Mouse (Mus musculus) testis, adult 2 months (tissue): Measurements from ENCODE around the gene Frzb. TPM values are rescaled to one million over a fixed set of nuclear protein-coding genes. Genes with fewer than 3 reads are reported as not detected.
A peak's percentile ranks its signal among the peaks of the same experiment; 100 is the strongest.

Experiments used
- H3K27ac ChIP-seq: fragments of 200-500 bp; 2 replicates; pipeline ENCODE4 v1.5.1; 2012; ENCODE audit warnings: low read depth, low read length; ENCODE audit not compliant: control insufficient read depth, insufficient read depth
- H3K27me3 ChIP-seq: fragments of 200-500 bp; 2 replicates; pipeline ENCODE4 v1.6.1; 2012; ENCODE audit warnings: mild to moderate bottlenecking, low read length, moderate library complexity; ENCODE audit not compliant: control insufficient read depth, insufficient read depth
- H3K36me3 ChIP-seq: fragments of 200-500 bp; 2 replicates; pipeline ENCODE4 v1.6.1; 2012; ENCODE audit warnings: mild to moderate bottlenecking, low read length; ENCODE audit not compliant: control insufficient read depth, insufficient read depth
- H3K4me1 ChIP-seq: fragments of 200-500 bp; 2 replicates; pipeline ENCODE4 v1.6.1; 2012; ENCODE audit warnings: low read length; ENCODE audit not compliant: control insufficient read depth, insufficient read depth
- H3K4me3 ChIP-seq: fragments of 200-500 bp; 2 replicates; pipeline ENCODE4 v1.5.1; 2012; ENCODE audit warnings: low read depth, mild to moderate bottlenecking, low read length, moderate library complexity, mixed read lengths; ENCODE audit not compliant: control insufficient read depth
- CTCF ChIP-seq: fragments of 200-500 bp; IDR thresholded peaks from 2 replicates; pipeline ENCODE4 v1.5.1; 2012; ENCODE audit warnings: low read depth, mild to moderate bottlenecking, inconsistent platforms, low read length, moderate library complexity; ENCODE audit not compliant: control insufficient read depth, insufficient read depth, insufficient replicate concordance
- POLR2A ChIP-seq: fragments of 200-500 bp; IDR thresholded peaks from 2 replicates; pipeline ENCODE4 v1.6.1; 2012; ENCODE audit warnings: low read depth, mild to moderate bottlenecking, inconsistent platforms, low read length, moderate library complexity; ENCODE audit not compliant: control insufficient read depth
- polyA plus RNA-seq: library from polyadenylated mRNA; depleted of rRNA; stranded (reverse); fragments of >200 nt; gene quantifications from 2 replicates; pipeline ENCODE4 v1.2.3, GENCODE M21; 2012

The Frzb gene
- polyA plus RNA-seq, 1 experiment = 4.0 TPM

DNA sequence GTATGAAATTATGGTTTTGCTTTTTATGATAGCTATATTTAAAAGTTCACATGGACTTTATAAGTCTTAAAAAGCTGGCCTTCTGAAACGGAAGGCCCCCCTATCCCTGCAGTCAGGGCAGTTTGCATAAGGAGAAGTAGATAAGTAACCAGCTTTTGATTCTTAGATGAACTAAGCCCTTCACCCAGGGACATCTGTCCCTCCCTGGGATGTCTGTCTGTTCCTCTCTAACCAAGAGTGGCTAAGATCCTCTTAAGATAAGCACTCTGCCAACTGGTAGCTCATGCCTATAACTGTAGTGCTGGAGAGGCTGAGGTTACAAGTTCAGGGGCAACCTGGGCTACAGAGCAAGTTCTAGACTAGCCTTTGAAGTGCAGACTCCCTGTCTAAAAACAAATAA, 25.4 kb downstream of the Frzb start:
- Histone ChIP-seq H3K27ac (no peak overlapping the region), H3K27me3 (no peaks in the 10 kb centered on the region), H3K36me3 (no peaks in the 10 kb centered on the region), H3K4me3 (no peak overlapping the region), H3K4me1 (no peaks in the 10 kb centered on the region)
- no peak for TF ChIP-seq POLR2A
- no peak for TF ChIP-seq CTCF

DNA sequence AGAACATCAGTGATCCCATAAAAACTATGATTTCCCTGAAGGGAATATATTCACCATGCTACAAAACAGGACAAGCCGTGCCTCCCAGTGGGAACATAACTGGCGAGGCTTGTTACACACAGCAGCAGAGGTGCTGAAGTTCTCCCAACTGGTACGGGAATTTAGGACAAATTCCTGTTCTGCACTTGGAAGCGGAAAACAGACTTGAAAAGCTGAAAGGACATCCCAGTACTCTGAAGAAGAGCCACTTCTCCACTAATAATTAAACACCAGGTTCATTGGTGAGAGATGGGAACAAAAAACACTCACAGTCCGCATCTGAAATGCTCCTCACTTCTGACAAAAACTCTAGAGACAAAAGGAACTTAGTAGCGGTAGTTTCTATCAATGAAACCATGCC, 31.1 kb downstream of the Frzb start:
- TF ChIP-seq POLR2A (no peak), CTCF (no peak)
- Histone ChIP-seq H3K36me3 (no peaks in the 10 kb centered on the region), H3K27ac (no peak overlapping the region), H3K4me1 (no peaks in the 10 kb centered on the region; the same call in 1 of the 2 replicates), H3K27me3 (no peaks in the 10 kb centered on the region), H3K4me3 (no peak overlapping the region)

DNA sequence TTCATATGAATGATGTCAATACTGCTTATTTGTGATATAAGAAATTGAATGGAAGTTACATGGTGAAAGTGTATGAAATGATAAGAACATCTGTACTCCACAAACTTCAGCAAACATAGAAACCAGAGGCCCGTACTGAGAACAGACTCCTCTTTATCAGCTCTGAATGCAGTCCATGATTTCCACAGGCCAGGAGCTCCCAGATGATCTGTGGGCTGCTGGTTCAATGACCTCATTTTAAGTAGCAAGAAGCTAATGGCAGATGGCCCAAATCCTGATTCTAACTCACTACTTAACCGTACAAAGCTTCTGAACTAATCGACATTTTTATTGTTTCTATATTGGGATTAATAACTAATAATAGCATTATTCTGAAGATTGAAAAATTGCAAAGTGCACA, 33.0 kb downstream of the Frzb start:
- TF ChIP-seq CTCF (no peak), POLR2A (no peak)
- no peak overlapping the region for H3K4me3 ChIP-seq
- no peak overlapping the region for H3K27ac ChIP-seq
- H3K36me3 ChIP-seq = no peaks in the 10 kb centered on the region
- H3K4me1 ChIP-seq = no peaks in the 10 kb centered on the region; the same call in 1 of the 2 replicates
- H3K27me3 ChIP-seq = no peaks in the 10 kb centered on the region

DNA sequence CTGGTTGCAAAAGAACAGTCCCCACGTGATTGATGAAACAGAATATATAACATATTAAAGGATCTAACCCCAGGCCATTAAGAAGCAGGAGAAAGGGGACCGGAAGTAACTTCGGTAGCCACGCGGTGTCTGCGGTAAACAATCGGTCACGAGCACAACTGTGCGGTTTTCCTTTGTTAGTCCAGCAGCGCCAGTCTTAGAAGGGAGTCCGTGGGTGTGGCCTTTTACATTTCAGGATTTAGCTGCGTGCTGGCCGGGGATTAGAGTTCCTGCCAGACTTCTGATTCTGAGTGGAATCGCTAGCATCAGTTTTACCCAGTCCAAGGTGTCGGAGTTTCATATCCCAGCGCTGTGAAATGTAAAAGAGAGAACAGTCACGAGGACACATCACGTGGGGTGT, 34.3 kb downstream of the Frzb start:
- H3K36me3 ChIP-seq = no peaks in the 10 kb centered on the region
- no peak overlapping the region for H3K27ac ChIP-seq
- no peaks in the 10 kb centered on the region; the same call in 1 of the 2 replicates for H3K4me1 ChIP-seq
- no peaks in the 10 kb centered on the region for H3K27me3 ChIP-seq
- H3K4me3 ChIP-seq = peak overlapping the region; percentile 65
- no peak for TF ChIP-seq POLR2A
- TF ChIP-seq CTCF = no peak

DNA sequence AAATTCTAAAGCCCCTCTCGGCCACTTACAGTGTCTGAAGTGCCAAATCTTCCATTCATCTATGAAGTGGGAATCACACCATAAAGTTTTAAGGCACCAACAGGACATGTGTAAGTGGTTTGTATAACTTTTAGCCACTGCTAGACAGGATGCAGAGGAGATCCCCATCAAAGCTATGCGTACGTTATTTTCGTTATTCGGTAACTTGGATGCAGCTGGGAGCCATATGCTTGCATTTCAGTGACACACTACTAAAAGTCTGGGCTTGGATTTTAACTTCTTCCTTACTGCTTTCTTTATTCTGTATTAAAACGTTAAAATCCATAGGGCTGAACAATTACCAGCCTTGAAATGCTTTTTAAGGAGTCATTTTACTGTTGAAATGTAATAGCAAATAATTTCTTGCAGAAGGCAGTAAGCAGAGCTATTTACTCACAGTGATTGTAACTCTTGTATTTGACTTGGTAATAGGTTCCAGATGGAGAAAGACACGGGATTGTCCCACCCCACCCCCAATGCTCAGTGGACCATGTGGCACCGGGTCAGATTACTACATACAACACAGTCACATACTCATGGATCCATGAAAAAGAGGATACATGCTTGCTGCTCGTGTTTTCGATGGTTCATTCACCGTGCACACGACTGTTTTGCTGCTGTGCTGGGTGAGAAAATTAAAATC, 37.4 kb downstream of the Frzb start:
- H3K36me3 ChIP-seq = no peaks in the 10 kb centered on the region
- no peaks in the 10 kb centered on the region; the same call in 1 of the 2 replicates for H3K4me1 ChIP-seq
- no peak overlapping the region for H3K27ac ChIP-seq
- no peak overlapping the region for H3K4me3 ChIP-seq
- no peak for TF ChIP-seq POLR2A
- TF ChIP-seq CTCF = no peak
- no peaks in the 10 kb centered on the region for H3K27me3 ChIP-seq

DNA sequence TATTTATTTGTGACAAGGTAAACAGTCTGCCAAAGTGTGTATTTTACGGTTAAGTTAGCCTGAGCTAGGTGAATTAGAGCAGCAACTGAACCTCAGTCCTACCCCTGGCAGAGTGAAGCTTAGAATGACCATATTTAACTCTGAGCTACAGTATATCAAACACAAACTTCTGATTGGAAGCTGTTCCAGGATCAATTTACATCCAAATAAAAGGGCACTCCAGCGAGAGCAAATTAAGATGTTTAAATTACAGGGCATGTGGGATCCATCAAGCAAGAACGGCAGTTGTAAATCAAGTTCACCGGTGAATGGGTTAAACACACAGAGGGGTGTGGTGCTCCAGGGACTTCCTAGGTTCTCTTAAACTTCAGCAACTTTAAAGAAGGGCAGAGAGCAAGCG, 42.7 kb downstream of the Frzb start:
- Histone ChIP-seq H3K36me3 (no peaks in the 10 kb centered on the region), H3K27me3 (no peaks in the 10 kb centered on the region), H3K27ac (no peak overlapping the region), H3K4me3 (no peak overlapping the region), H3K4me1 (no peaks in the 10 kb centered on the region)
- TF ChIP-seq CTCF (no peak), POLR2A (no peak)

DNA sequence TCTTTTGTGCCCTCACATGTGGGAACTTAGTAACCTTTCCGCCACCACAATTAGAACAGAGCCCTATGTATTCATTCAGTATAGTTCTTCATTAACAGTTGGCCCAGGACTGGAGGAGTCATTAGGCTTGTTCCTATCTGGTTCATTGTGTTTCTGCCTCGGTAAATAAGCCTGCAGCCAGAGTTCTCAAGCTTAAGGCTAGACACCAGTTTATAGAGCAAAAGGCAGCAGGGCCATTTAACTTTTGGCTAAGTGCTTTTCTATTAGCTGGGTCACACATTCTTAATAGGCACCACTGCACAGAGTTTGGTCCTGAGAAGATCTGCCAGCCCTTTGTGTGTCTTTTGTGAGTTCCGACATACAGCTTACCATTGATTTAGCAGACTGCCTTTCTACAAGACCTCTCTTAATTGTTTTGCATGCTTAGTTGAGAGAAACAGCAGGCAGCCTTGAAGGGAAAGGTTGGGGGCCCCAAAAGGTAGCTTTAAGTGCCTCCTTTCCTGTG, 48.8 kb downstream of the Frzb start:
- Histone ChIP-seq H3K4me3 (no peak overlapping the region), H3K27ac (no peak overlapping the region), H3K4me1 (no peaks in the 10 kb centered on the region), H3K36me3 (no peaks in the 10 kb centered on the region), H3K27me3 (no peaks in the 10 kb centered on the region)
- TF ChIP-seq POLR2A = no peak
- TF ChIP-seq CTCF = no peak
